Mouse (Mus musculus): Measurements from ENCODE around the gene Tmem74b. TPM values are rescaled to one million over a fixed set of nuclear protein-coding genes. Genes with fewer than 3 reads are reported as not detected.

Tmem74b gene
- polyA plus RNA-seq, 1 experiment from 2014 or later = 1.5 TPM

DNA sequence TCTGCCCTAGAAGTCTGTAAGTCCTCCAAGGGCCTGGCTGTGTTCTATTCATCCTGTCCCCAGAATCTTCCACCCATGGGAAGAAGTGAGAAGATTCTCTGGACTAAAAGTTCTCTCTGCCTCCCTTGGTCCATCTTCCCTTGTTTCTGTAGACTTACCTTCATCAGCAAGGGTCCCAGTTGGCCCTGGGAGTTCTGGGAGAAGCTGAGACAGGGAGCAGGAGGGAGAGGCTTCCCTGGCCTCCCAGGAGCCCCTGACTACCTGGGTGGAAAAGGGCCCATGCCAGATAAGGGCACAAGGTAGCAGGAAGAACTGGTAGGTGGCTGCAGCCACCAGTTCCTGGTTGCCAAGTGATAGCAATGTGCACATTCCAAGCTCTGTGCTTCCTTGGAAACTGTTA, 42.0 kb downstream of the Tmem74b start, which contains the start of gene Psmf1:
Gene Psmf1, minus strand, starts transcription at position 342 of the 400 bp plus-strand sequence.
- H3K27me3 ChIP-seq = peaks cover 15% of the 10 kb centered on the region; the same call in 1 of the 2 replicates

GRCm38 (mm10) chr2:151747847-151748705, 46.3 kb downstream of the Tmem74b start:
- H3K27ac ChIP-seq = no peak overlapping the region
- WGBS = 39% methylated on average over 19 of the region's 19 CpGs
- H3K4me3 ChIP-seq (replicated peaks) = no peak overlapping the region
- no peak overlapping the region for H3K4me2 ChIP-seq
- H3K27me3 ChIP-seq = peaks cover 20% of the 10 kb centered on the region; the same call in 1 of the 2 replicates
- no peak overlapping the region for H3K9ac ChIP-seq
- no peaks in the 10 kb centered on the region for H3K36me3 ChIP-seq
- H3K4me1 ChIP-seq = no peaks in the 10 kb centered on the region
- ATAC-seq (replicated peaks; ENCODE audit: low FRiP score) = peak; percentile 81
- no peaks in the 10 kb centered on the region for H3K9me3 ChIP-seq (replicated peaks)

More for the DNA sequence above, 42.0 kb downstream of the Tmem74b start, which contains the start of gene Psmf1:
- no peaks in the 10 kb centered on the region for H3K9me3 ChIP-seq (replicated peaks)
- H3K4me2 ChIP-seq = no peak within 1 kb of the TSS
- peaks cover 19% of the 10 kb centered on the region for H3K4me1 ChIP-seq
- H3K36me3 ChIP-seq = 0 out of 2 replicates have a peak, but pooled peaks cover 3% of the 10 kb centered on the region
- H3K27ac ChIP-seq = no peak within 1 kb of the TSS
- H3K4me3 ChIP-seq (replicated peaks) = no peak within 1 kb of the TSS
- no peak within 1 kb of the TSS for H3K9ac ChIP-seq
- ATAC-seq (replicated peaks; ENCODE audit: low FRiP score) = no peak

DNA sequence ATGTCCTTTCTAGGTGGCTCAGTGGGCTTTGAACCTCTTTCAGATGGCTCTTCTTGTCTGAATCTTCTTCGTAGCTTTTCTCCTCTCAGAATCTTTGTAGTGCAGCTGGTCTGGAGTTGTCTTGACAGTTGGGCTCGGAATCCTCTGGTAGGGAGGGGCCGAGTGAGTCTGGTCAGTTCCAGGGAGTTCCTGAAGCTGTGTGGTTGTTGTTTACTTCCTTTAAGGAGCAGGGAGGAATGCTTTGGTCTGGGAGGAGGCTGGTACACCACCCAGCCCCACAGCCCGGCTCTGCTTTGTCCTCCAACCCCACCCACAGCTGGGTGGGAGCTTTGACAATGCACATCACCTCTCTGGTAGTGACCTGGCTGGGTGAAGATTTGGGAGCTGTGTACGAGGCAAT, 49.5 kb downstream of the Tmem74b start:
- Histone ChIP-seq H3K27ac (no peak overlapping the region), H3K27me3 (peaks cover 7% of the 10 kb centered on the region; the same call in 1 of the 2 replicates), H3K4me3 (replicated peaks) (no peak overlapping the region), H3K36me3 (no peaks in the 10 kb centered on the region), H3K9me3 (replicated peaks) (no peaks in the 10 kb centered on the region), H3K4me2 (no peak overlapping the region), H3K4me1 (no peaks in the 10 kb centered on the region), H3K9ac (no peak overlapping the region)
- 79% methylated on average over 5 of the region's 5 CpGs for whole genome bisulfite sequencing
- no peak for ATAC-seq (replicated peaks; ENCODE audit: low FRiP score)

- no peak overlapping the region for H3K27ac ChIP-seq
- H3K9me3 ChIP-seq (replicated peaks) = no peaks in the 10 kb centered on the region
- H3K9ac ChIP-seq = no peak overlapping the region
- H3K27me3 ChIP-seq = 0 out of 2 replicates have a peak, but pooled peaks cover 4% of the 10 kb centered on the region
- WGBS = 49% methylated on average over 9 of the region's 9 CpGs
- H3K4me1 ChIP-seq = no peaks in the 10 kb centered on the region
- no peak for ATAC-seq (replicated peaks; ENCODE audit: low FRiP score)
- no peaks in the 10 kb centered on the region for H3K36me3 ChIP-seq
- no peak overlapping the region for H3K4me2 ChIP-seq
- H3K4me3 ChIP-seq (replicated peaks) = no peak overlapping the region
Observed at GRCm38 (mm10) chr2:151756277-151757061, 54.7 kb downstream of the Tmem74b start.

DNA sequence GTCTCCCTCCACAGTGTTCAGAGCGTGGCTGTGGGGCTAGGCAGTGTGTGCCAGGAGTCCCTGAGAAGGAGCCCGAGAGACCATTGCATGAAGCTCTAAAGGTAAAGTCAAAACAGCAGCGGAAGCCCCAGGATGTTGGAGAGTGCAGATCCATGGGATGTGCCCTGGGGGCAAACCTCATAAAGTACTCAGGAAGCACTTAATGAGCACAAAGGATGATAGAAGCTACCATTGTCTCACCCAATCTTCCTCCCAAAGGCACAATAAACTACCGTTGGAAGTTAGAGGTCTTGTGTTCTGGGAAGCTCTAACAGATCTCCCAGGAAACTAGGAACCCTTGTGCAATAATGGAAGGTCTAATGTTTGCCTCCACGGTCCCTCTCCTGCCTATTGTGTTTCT, 55.6 kb downstream of the Tmem74b start:
- Histone ChIP-seq H3K4me2 (no peak overlapping the region), H3K9me3 (replicated peaks) (no peaks in the 10 kb centered on the region), H3K36me3 (no peaks in the 10 kb centered on the region), H3K27ac (no peak overlapping the region), H3K4me3 (replicated peaks) (no peak overlapping the region), H3K27me3 (0 out of 2 replicates have a peak, but pooled peaks cover 4% of the 10 kb centered on the region), H3K9ac (no peak overlapping the region), H3K4me1 (no peaks in the 10 kb centered on the region)
- no peak for ATAC-seq (replicated peaks; ENCODE audit: low FRiP score)
- WGBS = 27% methylated on average over 5 of the region's 5 CpGs

- Histone ChIP-seq H3K9ac (no peak overlapping the region), H3K4me2 (no peak overlapping the region), H3K27me3 (no peaks in the 10 kb centered on the region), H3K4me1 (no peaks in the 10 kb centered on the region), H3K9me3 (replicated peaks) (no peaks in the 10 kb centered on the region), H3K4me3 (replicated peaks) (no peak overlapping the region), H3K27ac (no peak overlapping the region), H3K36me3 (no peaks in the 10 kb centered on the region)
- WGBS = 16% methylated on average over 1 of the region's 1 CpGs
- no peak for ATAC-seq (replicated peaks; ENCODE audit: low FRiP score)
Observed at GRCm38 (mm10) chr2:151758806-151759353, 57.1 kb downstream of the Tmem74b start.

Other genes starting within 250 kb of the Tmem74b start
- not detected in 2 replicates for gene 4921509C19Rik, start 225.9 kb upstream of the Tmem74b start, polyA plus RNA-seq (2015; fragmentation: Nextera tagmentation; extraction: Ambion mirVana)
- gene Nsfl1c, start 207.8 kb upstream of the Tmem74b start, polyA plus RNA-seq (2015; fragmentation: Nextera tagmentation; extraction: Ambion mirVana) = 248 TPM in 2 replicates
- gene Fkbp1a, start 159.5 kb upstream of the Tmem74b start, polyA plus RNA-seq (2015; fragmentation: Nextera tagmentation; extraction: Ambion mirVana) = 707 and 718 TPM in 2 replicates
- 1.4 and 2.2 TPM in 2 replicates for gene Sdcbp2, start 129.4 kb upstream of the Tmem74b start, polyA plus RNA-seq (2015; fragmentation: Nextera tagmentation; extraction: Ambion mirVana)
- 0.59 and 0.95 TPM in 2 replicates for gene Snph, start 69.4 kb upstream of the Tmem74b start, polyA plus RNA-seq (2015; fragmentation: Nextera tagmentation; extraction: Ambion mirVana)
- gene Rad21l, start 33.5 kb upstream of the Tmem74b start, polyA plus RNA-seq (2015; fragmentation: Nextera tagmentation; extraction: Ambion mirVana) = not detected in 2 replicates
- gene Psmf1, start 42.2 kb downstream of the Tmem74b start, polyA plus RNA-seq (2015; fragmentation: Nextera tagmentation; extraction: Ambion mirVana) = 42.2 and 43.0 TPM in 2 replicates
- 0.06 TPM in 1 of 2 replicates, not detected in the other for gene Rspo4, start 140.9 kb downstream of the Tmem74b start, polyA plus RNA-seq (2015; fragmentation: Nextera tagmentation; extraction: Ambion mirVana)
- gene Angpt4, start 209.2 kb downstream of the Tmem74b start, polyA plus RNA-seq (2015; fragmentation: Nextera tagmentation; extraction: Ambion mirVana) = 2.1 and 2.7 TPM in 2 replicates

All from kidney, embryonic 15.5 days (tissue).